Mouse (Mus musculus) sigmoid colon, adult 10 weeks (tissue): ENCODE results near the gene Vipr1. TPM values are rescaled to one million over a fixed set of nuclear protein-coding genes. Genes with fewer than 3 reads are reported as not detected.

Experiments used
- polyA plus RNA-seq: library from polyadenylated mRNA; stranded (reverse); fragments of 350-450 nt; fragmentation: Illumina TruSeq; extraction: RNeasy Lipid Tissue Mini Kit (QIAGEN cat#74804); gene quantifications from one replicate; pipeline ENCODE4 v1.2.3, GENCODE M21; 2014; ENCODE audit warnings: low read depth, low replicate concordance

Vipr1 gene
- 37.1 TPM for polyA plus RNA-seq

DNA sequence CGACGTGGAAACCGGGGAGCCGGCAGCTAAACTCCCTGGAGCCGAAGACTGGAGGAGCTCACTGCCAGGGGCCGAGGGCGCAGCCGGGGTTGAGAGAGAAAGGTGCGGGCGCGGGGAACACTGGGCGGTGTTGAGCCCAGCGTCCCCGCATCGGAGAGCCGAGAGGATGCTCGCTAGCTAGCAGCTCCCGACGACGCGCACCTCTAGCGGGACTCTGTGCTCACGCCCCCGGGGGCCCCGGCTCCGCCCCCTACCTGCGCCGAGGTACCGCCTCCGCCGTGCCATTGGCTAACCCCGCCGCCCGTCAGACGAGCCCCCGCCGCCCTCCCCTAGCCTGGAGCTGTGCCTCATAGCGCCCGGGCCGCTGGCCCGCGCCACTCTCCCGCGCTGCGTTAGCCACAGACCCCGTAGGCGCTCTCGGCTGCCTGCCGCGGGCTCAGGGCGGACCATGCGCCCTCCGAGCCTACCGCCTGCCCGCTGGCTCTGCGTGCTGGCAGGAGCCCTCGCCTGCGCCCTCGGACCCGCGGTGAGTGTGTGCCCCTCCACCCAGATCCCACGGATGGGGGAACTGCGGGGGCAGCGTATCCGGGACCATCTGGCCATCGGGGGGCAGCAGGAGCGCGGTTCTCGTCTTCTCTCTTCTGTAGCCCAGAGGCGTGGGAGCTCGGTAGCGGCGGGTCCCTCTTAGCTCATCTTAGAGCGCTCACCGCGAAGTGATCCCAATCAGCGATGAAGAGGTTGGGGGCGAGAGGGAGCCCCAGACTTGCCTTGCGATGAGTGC lies at the start of gene Vipr1:
Gene Vipr1, plus strand, starts transcription at position 316 of the 781 bp plus-strand sequence.

DNA sequence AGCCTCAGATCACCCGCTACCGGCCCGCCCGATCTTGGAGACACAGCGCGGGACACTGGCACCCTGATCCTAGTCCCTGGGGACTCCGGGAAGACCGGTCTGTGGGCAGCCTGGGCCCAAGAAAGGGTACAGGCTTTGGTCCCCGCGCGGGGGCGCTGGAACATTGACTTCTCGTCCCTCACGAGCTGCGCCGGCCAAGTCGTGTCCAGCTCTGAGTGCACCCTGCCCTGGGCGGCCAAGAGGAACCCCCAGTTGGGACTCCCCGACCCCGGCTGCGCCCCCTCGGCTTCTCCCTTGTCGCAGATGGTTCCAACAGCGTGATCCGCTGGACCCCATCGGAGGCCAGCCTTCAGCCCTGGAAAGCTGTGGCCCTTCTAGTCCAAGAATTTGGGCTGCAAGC lies 515 bp upstream of the Vipr1 start, which contains the start of gene Lyzl4:
Gene Lyzl4, minus strand, starts transcription at position 96 of the 400 bp plus-strand sequence.

DNA sequence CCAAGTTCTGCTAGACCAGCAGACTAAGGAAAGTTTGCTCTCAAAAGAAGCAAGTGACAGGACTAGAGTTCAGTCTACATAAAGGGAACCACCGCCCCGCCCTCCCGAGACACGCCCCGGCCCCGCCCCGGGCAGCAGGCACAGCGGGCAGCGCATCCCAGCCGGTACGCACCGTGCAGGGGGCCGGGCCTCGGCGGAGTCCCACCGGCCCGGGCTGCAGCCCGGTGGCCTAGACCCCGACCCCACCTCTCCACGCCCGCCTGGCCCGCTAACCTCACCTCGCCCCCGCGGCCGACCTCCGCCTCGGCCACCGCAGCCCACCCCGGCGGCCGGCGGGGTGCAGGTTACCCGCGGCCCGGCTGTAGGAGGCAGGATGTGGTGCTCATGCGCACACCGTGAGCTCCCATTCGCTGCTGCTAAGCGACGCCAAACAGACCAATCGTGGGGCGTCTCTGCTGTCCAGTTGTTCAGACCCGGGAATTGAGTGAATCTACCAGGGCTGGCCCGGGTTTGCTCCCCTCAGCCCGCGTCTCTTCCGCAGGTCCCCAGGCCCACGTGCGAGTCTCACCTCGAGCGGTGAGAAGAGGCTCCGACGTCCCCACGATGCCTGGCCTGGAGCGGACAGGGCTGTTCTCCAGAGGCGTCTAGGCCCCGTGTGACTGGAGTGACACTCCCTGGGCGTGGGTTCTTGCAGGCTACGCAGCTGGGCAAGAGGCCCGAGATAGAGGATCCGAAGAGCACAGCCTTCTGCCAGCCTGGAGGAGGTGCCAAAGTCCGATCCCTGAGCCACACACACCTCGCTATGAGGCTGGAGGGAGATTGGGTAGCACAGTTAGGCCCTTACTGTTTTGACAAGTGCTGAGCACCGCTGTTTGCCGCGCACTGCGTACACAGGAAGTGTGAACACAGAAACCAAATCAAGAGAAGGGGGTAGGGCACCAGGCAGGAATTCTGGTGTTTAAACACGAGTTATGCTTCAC lies 62.4 kb downstream of the Vipr1 start, which contains the start of gene Sec22c:
Gene Sec22c, minus strand, starts transcription at position 845 of the 980 bp plus-strand sequence.

DNA sequence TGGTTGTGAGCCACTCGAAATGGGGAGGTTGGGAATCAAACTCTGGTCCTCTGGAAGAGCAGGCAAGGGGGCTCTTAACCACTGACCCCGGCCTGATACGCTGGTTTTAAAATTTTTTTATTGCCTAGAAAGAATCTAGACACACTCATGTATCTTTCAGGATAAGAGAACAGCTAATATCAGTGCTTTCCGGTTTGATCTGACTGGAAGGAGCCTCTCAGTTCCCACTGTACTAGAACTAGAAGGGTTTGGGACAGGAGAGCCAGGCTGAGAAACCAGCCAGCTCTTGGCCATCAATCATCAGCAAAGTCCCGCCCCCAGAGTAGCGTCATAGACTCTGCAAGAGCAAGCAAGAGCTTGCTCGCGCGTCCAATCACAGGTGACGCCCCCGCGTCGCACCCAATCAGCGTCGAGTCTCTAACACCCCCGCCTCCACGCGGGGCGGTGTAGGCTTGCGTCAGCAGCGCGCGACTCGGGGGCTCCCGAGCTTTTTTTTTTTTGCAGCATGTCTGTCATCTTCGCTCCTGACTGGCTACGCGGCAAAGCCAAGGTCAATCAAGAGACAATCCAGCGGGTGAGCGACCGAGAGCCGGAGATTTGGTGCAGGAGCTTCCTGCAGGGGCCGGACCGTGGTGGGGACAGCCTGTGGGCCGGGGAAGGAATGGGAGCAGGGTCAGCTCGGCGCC lies 67.5 kb downstream of the Vipr1 start, which contains the start of gene Ss18l2:
Gene Ss18l2, plus strand, starts transcription at position 432 of the 686 bp plus-strand sequence.

DNA sequence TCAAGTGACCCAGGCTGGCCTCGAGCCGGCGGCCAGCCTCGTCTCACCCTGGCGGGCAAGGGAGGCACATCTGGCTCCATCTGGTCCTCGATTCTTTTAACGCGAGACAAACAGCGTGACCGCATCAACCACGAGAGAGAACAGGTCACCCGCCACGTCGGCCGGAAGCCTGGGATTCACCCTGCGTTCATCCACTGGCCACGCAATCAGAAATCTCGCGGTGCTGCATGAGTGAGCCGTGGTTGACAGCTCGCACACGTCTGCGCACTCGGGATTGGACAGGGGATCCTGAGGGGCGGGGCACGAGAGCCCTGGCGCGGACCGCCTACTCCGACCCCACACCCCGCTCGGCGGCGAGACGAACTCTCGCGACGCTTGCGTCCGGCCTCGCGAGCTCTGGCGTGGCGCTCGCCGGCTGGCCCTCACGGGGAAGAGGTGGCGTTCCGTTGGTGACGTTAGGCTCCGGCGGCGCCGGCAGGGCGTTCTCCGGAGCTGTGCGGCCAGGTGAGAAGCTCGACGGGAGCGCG lies 76.3 kb downstream of the Vipr1 start, which contains the start of gene Nktr:
Gene Nktr, plus strand, starts transcription at position 378 of the 527 bp plus-strand sequence.

Other genes with a start within 250 kb of the Vipr1 start
- 1.3 TPM for gene Cck, start 147.0 kb upstream of the Vipr1 start, polyA plus RNA-seq
- gene Lyzl4, start 620 bp upstream of the Vipr1 start, polyA plus RNA-seq = not detected
- 9.0 TPM for gene Sec22c, start 62.8 kb downstream of the Vipr1 start, polyA plus RNA-seq
- 42.2 TPM for gene Ss18l2, start 67.6 kb downstream of the Vipr1 start, polyA plus RNA-seq
- gene Nktr, start 76.5 kb downstream of the Vipr1 start, polyA plus RNA-seq = 270 TPM
- 0.44 TPM for gene Zfp651, start 116.6 kb downstream of the Vipr1 start, polyA plus RNA-seq
- gene Klhl40, start 134.9 kb downstream of the Vipr1 start, polyA plus RNA-seq = not detected
- not detected for gene Hhatl, start 149.8 kb downstream of the Vipr1 start, polyA plus RNA-seq
- not detected for gene Ccdc13, start 196.7 kb downstream of the Vipr1 start, polyA plus RNA-seq
- gene Higd1a, start 215.6 kb downstream of the Vipr1 start, polyA plus RNA-seq = 174 TPM